ENCODE assay signal across 8 mouse cellular contexts in the genomic region with DNA sequence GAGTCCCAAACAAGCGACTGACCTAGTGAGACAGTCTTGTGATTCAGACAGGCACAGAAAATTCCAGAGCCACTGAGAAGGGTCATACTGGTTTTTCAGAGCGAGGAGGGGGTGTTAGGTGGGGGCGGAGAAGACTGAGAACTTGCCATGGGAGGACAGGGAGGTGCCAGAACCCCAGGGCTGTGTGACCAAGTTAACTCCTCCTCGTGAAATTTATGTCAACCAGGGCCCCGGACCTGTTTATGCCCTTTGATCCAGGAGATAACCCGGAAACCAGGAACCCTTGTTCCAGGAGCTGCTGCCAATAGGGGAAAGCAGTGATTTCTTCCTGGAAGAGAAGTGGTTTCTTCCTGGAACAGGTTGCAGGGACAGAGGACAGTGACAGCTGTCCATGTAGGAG.
DNase-seq lines count a peak whose midpoint lies in the region; ATAC-seq and TF ChIP-seq lines count a peak whose summit lies in the region.

No protein-coding gene starts in this region.

- peak overlapping the region; percentile 85 for H3K4me2 ChIP-seq in lung, postnatal 0 days (replicated peaks; ENCODE audit: low read depth, low read length)

- peak overlapping the region; percentile 26; the same call in 1 of the 2 replicates for H3K9ac ChIP-seq in lung, postnatal 0 days (replicated peaks; ENCODE audit: low read depth)

- intact Hi-C loops in gastrocnemius, adult 2 months (cut with DNase I) = loop anchor here (5.0 kb wide), 2 partner anchors 102 to 222 kb away; a partner anchor contains a TSS

- no peak for TF ChIP-seq CTCF in gastrocnemius, adult 2 months (IDR thresholded peaks at IDR 0.05)
- TF ChIP-seq CTCF in lung, postnatal 0 days (IDR thresholded peaks at IDR 0.05) = no peak

- peak overlapping the region; percentile 86 for H3K27ac ChIP-seq in gastrocnemius, adult 2 months
- peak overlapping the region; percentile 87 for H3K27ac ChIP-seq in embryonic facial prominence, embryonic 10.5 days (replicated peaks)
- H3K27ac ChIP-seq in lung, postnatal 0 days (ENCODE audit: low read length) = peak overlapping the region; percentile 85

- no peaks in the 10 kb centered on the region for H3K36me3 ChIP-seq in embryonic facial prominence, embryonic 10.5 days (replicated peaks)
- H3K36me3 ChIP-seq in lung, postnatal 0 days (ENCODE audit: insufficient read depth, low read length) = no peaks in the 10 kb centered on the region

- peaks cover 12% of the 10 kb centered on the region; the same call in 1 of the 2 replicates for H3K27me3 ChIP-seq in embryonic facial prominence, embryonic 10.5 days (replicated peaks; ENCODE audit: low read depth, poor library complexity, severe bottlenecking)
- H3K27me3 ChIP-seq in lung, postnatal 0 days (replicated peaks; ENCODE audit: insufficient read depth, low read length) = no peaks in the 10 kb centered on the region

- H3K4me1 ChIP-seq in embryonic facial prominence, embryonic 10.5 days = peaks cover 36% of the 10 kb centered on the region
- H3K4me1 ChIP-seq in lung, postnatal 0 days (ENCODE audit: insufficient read depth, low read depth, low read length) = 0 out of 2 replicates have a peak, but pooled peaks cover 4% of the 10 kb centered on the region

- TF ChIP-seq EP300 in lung, postnatal 0 days (IDR thresholded peaks at IDR 0.05) = no peak

- H3K4me3 ChIP-seq in gastrocnemius, adult 2 months = peak overlapping the region; percentile 78
- peak overlapping the region; percentile 64 for H3K4me3 ChIP-seq in embryonic facial prominence, embryonic 10.5 days
- H3K4me3 ChIP-seq in lung, postnatal 0 days (ENCODE audit: low read depth, low read length) = peak overlapping the region; percentile 38

- ATAC-seq in lung, postnatal 0 days = peak; percentile 19

- 47% methylated on average over 6 of the region's 6 CpGs for WGBS in embryonic facial prominence, embryonic 10.5 days
- 20% methylated on average over 6 of the region's 6 CpGs for WGBS in lung, postnatal 0 days

- H3K9me3 ChIP-seq in embryonic facial prominence, embryonic 10.5 days = no peaks in the 10 kb centered on the region
- H3K9me3 ChIP-seq in lung, postnatal 0 days (ENCODE audit: low read length) = no peaks in the 10 kb centered on the region

- DNase-seq in gastrocnemius, adult 2 months = peak; percentile 27
- DNase-seq in gastrocnemius, adult 18-20 months (ENCODE audit: low spot score) = no peak
- DNase-seq in embryonic facial prominence, embryonic 10.5 days (ENCODE audit: low spot score) = no peak
- DNase-seq in kidney, adult 8-10 months = peak; percentile 8 to 36
- DNase-seq in lung, postnatal 0 days (ENCODE audit: low spot score) = no peak
- DNase-seq in embryo, embryonic 11 days = no peak
- DNase-seq in spleen, adult 18-20 months = no peak
- no peak for DNase-seq in urinary bladder, postnatal 10 days (ENCODE audit: low spot score)

Comparison
In these comparisons a context has a peak if more than half of its experiments do, and no peak if none do; other contexts are left out.
1. DNase-seq: peak in gastrocnemius, adult 2 months (single experiment) and kidney, adult 8-10 months (2 of 2); none in gastrocnemius, adult 18-20 months (single experiment), embryonic facial prominence, embryonic 10.5 days (single experiment), lung, postnatal 0 days (single experiment), embryo, embryonic 11 days (single experiment), spleen, adult 18-20 months (0 of 2) and urinary bladder, postnatal 10 days (single experiment).
2. Peak in every context shown above with its lines, with median percentiles within 50 percentile points of each other: H3K27ac ChIP-seq and H3K4me3 ChIP-seq.